Mouse (Mus musculus) T-helper 1 cell (primary cell): ENCODE measurements around the gene Acadm.

Experiments used
- in situ Hi-C: fragments of 300-600 bp; cut with MboI, MseI; formaldehyde crosslinking; loops from one replicate; pipeline ENCODE4 v1.15.1; 2025; ENCODE audit warnings: high pct_unique_total_duplicates

Gene Acadm

GRCm38 (mm10) chr3:153941613-153942012 lies 2.8 kb downstream of the Acadm start:
- in situ Hi-C loops, result no loop called here

- in situ Hi-C loops, result no loop called here
Observed at GRCm38 (mm10) chr3:153940486-153940885, 3.9 kb downstream of the Acadm start.

- in situ Hi-C loops, result no loop called here
Observed at GRCm38 (mm10) chr3:153940021-153940420, 4.4 kb downstream of the Acadm start.

GRCm38 (mm10) chr3:153937116-153937810 lies 7.2 kb downstream of the Acadm start:
- in situ Hi-C loops, result no loop called here

- in situ Hi-C loops, result no loop called here
Observed at GRCm38 (mm10) chr3:153935878-153936277, 8.6 kb downstream of the Acadm start.

GRCm38 (mm10) chr3:153932461-153932860 lies 12.0 kb downstream of the Acadm start:
- in situ Hi-C loops, result no loop called here

- in situ Hi-C loops, result no loop called here
Observed at GRCm38 (mm10) chr3:153929526-153929925, 14.9 kb downstream of the Acadm start.

GRCm38 (mm10) chr3:153926333-153926732 lies 18.1 kb downstream of the Acadm start:
- in situ Hi-C loops, result no loop called here

- in situ Hi-C loops, result no loop called here
Observed at GRCm38 (mm10) chr3:153921147-153921910, 23.1 kb downstream of the Acadm start.

- in situ Hi-C loops, result loop anchor here (10.0 kb wide), 1 partner anchor 1702 kb away; the partner anchor contains the start of genes Dnajb4 and Fubp1
Observed at GRCm38 (mm10) chr3:153917200-153917599, 27.2 kb downstream of the Acadm start.

- in situ Hi-C loops, result loop anchor here (10.0 kb wide), 1 partner anchor 1699 kb away; the partner anchor contains the start of genes Dnajb4 and Fubp1
Observed at GRCm38 (mm10) chr3:153913510-153914243, 30.8 kb downstream of the Acadm start.

- in situ Hi-C loops, result loop anchor here (10.0 kb wide), 1 partner anchor 1698 kb away; the partner anchor contains the start of genes Dnajb4 and Fubp1
Observed at GRCm38 (mm10) chr3:153912546-153913509, 31.6 kb downstream of the Acadm start, which contains the start of gene Rabggtb. Rabggtb (minus strand) TSS chr3:153913009.

GRCm38 (mm10) chr3:153911882-153912440 lies 32.5 kb downstream of the Acadm start:
- in situ Hi-C loops, result loop anchor here (10.0 kb wide), 1 partner anchor 1697 kb away; the partner anchor contains the start of genes Dnajb4 and Fubp1

GRCm38 (mm10) chr3:153911197-153911881 lies 33.1 kb downstream of the Acadm start:
- in situ Hi-C loops, result loop anchor here (10.0 kb wide), 1 partner anchor 1697 kb away; the partner anchor contains the start of genes Dnajb4 and Fubp1

- in situ Hi-C loops, result loop anchor here (10.0 kb wide), 1 partner anchor 1696 kb away; the partner anchor contains the start of genes Dnajb4 and Fubp1
Observed at GRCm38 (mm10) chr3:153910489-153910888, 33.9 kb downstream of the Acadm start.

GRCm38 (mm10) chr3:153908919-153909318 lies 35.5 kb downstream of the Acadm start:
- in situ Hi-C loops, result no loop called here

GRCm38 (mm10) chr3:153906136-153906871 lies 38.1 kb downstream of the Acadm start, which contains the start of gene Msh4:
Msh4 (minus strand) TSS chr3:153906138.
- in situ Hi-C loops, result no loop called here

- in situ Hi-C loops, result no loop called here
Observed at GRCm38 (mm10) chr3:153905251-153906135, 38.9 kb downstream of the Acadm start.
